Mouse (Mus musculus) adipocyte (in vitro differentiated cells): ENCODE data around the gene Cc2d2b.

Source experiments
- DNase-seq: peaks from one replicate; pipeline ENCODE4 v3.0.0-alpha.2; 2016; ENCODE audit warnings: low spot score

The Cc2d2b gene

GRCm38 (mm10) chr19:40760071-40760470 lies 11.5 kb downstream of the Cc2d2b start:
- no peak for DNase-seq

GRCm38 (mm10) chr19:40762023-40762759 lies 13.6 kb downstream of the Cc2d2b start:
- DNase-seq = no peak

- no peak for DNase-seq
Measured at GRCm38 (mm10) chr19:40767189-40767588, 18.6 kb downstream of the Cc2d2b start.

GRCm38 (mm10) chr19:40769341-40769770 lies 20.8 kb downstream of the Cc2d2b start:
- peak; percentile 39 for DNase-seq

- no peak for DNase-seq
Measured at GRCm38 (mm10) chr19:40788004-40788714, 39.6 kb downstream of the Cc2d2b start.

GRCm38 (mm10) chr19:40788715-40789084 lies 40.1 kb downstream of the Cc2d2b start:
- no peak for DNase-seq

- no peak for DNase-seq
Measured at GRCm38 (mm10) chr19:40805176-40805737, 56.7 kb downstream of the Cc2d2b start.

- no peak for DNase-seq
Measured at GRCm38 (mm10) chr19:40809858-40810257, 61.3 kb downstream of the Cc2d2b start.

- DNase-seq = no peak
Measured at GRCm38 (mm10) chr19:40811840-40812239, 63.3 kb downstream of the Cc2d2b start.

- no peak for DNase-seq
Measured at GRCm38 (mm10) chr19:40812778-40813177, 64.2 kb downstream of the Cc2d2b start.

GRCm38 (mm10) chr19:40813385-40813784 lies 64.8 kb downstream of the Cc2d2b start:
- DNase-seq = no peak

- DNase-seq = no peak
Measured at GRCm38 (mm10) chr19:40815645-40816183, 67.2 kb downstream of the Cc2d2b start.

GRCm38 (mm10) chr19:40817901-40818532 lies 69.5 kb downstream of the Cc2d2b start:
- DNase-seq = no peak

- no peak for DNase-seq
Measured at GRCm38 (mm10) chr19:40818764-40819163, 70.2 kb downstream of the Cc2d2b start.

GRCm38 (mm10) chr19:40821306-40821825 lies 72.8 kb downstream of the Cc2d2b start:
- no peak for DNase-seq

GRCm38 (mm10) chr19:40825636-40826035 lies 77.1 kb downstream of the Cc2d2b start:
- no peak for DNase-seq

GRCm38 (mm10) chr19:40826735-40827134 lies 78.2 kb downstream of the Cc2d2b start:
- no peak for DNase-seq

GRCm38 (mm10) chr19:40830198-40830597 lies 81.6 kb downstream of the Cc2d2b start:
- DNase-seq = no peak

- peak; percentile 83 for DNase-seq
Measured at GRCm38 (mm10) chr19:40830703-40831415, 82.3 kb downstream of the Cc2d2b start, which contains the start of gene Ccnj. Gene Ccnj (plus strand): TSS chr19:40831279.

- peak; percentile 40 for DNase-seq
Measured at GRCm38 (mm10) chr19:40831416-40832201, 83.1 kb downstream of the Cc2d2b start.

- DNase-seq = no peak
Measured at GRCm38 (mm10) chr19:40832361-40832760, 83.8 kb downstream of the Cc2d2b start.
